Mouse (Mus musculus): ENCODE results near the gene Clic4. TPM values are rescaled to one million over a fixed set of nuclear protein-coding genes. Genes with fewer than 3 reads are reported as not detected.
A peak's percentile ranks its signal among the peaks of the same experiment; 100 is the strongest.
"Not testable (repeated sequence)": the region's sequence is repeated elsewhere in the genome, so short reads cannot be mapped to it uniquely, and the experiment has no call there.

Gene Clic4
- polyA plus RNA-seq, 1 experiment, result 34.8 TPM

- Histone ChIP-seq H3K4me1 (ENCODE audit: control insufficient read depth, insufficient read depth, low read length) (no peaks in the 10 kb centered on the region; the same call in 1 of the 2 replicates), H3K27ac (ENCODE audit: control insufficient read depth, insufficient read depth, low read depth, low read length, poor library complexity) (no peak overlapping the region), H3K4me3 (replicated peaks; ENCODE audit: control insufficient read depth, low read depth, low read length) (no peak overlapping the region)
- 35% methylated on average over 8 of the region's 8 CpGs for WGBS
- TF ChIP-seq POLR2A (IDR thresholded peaks at IDR 0.05; ENCODE audit: borderline replicate concordance, control insufficient read depth, low read depth, low read length) (no peak), CTCF (IDR thresholded peaks at IDR 0.05; ENCODE audit: control insufficient read depth, insufficient read depth, low read length) (no peak)
Measured at GRCm38 (mm10) chr4:135197857-135198256, 74.8 kb downstream of the Clic4 start.

- 28% methylated on average over 5 of the region's 5 CpGs for WGBS
- H3K27ac ChIP-seq (ENCODE audit: control insufficient read depth, insufficient read depth, low read depth, low read length, poor library complexity), result no peak overlapping the region; the same call in 1 of the 2 replicates
- TF ChIP-seq CTCF (IDR thresholded peaks at IDR 0.05; ENCODE audit: control insufficient read depth, insufficient read depth, low read length) (no peak), POLR2A (IDR thresholded peaks at IDR 0.05; ENCODE audit: borderline replicate concordance, control insufficient read depth, low read depth, low read length) (no peak)
- H3K4me3 ChIP-seq (replicated peaks; ENCODE audit: control insufficient read depth, low read depth, low read length), result no peak overlapping the region
- no peaks in the 10 kb centered on the region; the same call in 1 of the 2 replicates for H3K4me1 ChIP-seq (ENCODE audit: control insufficient read depth, insufficient read depth, low read length)
Measured at GRCm38 (mm10) chr4:135192841-135193240, 79.8 kb downstream of the Clic4 start.

DNA sequence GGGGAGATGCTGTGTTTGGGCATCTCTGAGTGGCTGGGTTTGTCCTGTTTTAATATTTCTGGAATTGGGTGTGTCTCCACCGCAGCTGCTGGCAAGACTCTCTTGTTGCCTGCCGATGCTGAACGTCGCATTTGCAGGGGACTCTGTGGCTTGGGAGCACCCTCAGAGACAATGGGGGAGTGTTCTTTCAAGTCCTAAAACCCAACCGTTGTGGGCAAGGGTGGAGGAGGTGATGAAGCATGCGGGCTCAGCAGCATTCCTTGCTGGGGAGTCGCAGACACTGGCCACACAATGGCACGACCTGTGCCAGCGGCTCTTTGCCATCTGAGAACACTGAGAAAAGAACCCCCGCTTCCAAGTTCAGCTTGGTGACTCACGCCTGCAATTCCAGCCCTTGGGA is 81.0 kb downstream of the Clic4 start:
- Histone ChIP-seq H3K4me3 (replicated peaks; ENCODE audit: control insufficient read depth, low read depth, low read length) (no peak overlapping the region), H3K4me1 (ENCODE audit: control insufficient read depth, insufficient read depth, low read length) (no peaks in the 10 kb centered on the region), H3K27ac (ENCODE audit: control insufficient read depth, insufficient read depth, low read depth, low read length, poor library complexity) (no peak overlapping the region)
- WGBS, result 76% methylated on average over 11 of the region's 11 CpGs
- TF ChIP-seq POLR2A (IDR thresholded peaks at IDR 0.05; ENCODE audit: borderline replicate concordance, control insufficient read depth, low read depth, low read length) (no peak), CTCF (IDR thresholded peaks at IDR 0.05; ENCODE audit: control insufficient read depth, insufficient read depth, low read length) (no peak)

GRCm38 (mm10) chr4:135191185-135191584 is 81.4 kb downstream of the Clic4 start:
- WGBS, result 59% methylated on average over 1 of the region's 1 CpGs

GRCm38 (mm10) chr4:135190364-135190763 is 82.2 kb downstream of the Clic4 start:
- Histone ChIP-seq H3K27ac (ENCODE audit: control insufficient read depth, insufficient read depth, low read depth, low read length, poor library complexity) (no peak overlapping the region), H3K4me3 (replicated peaks; ENCODE audit: control insufficient read depth, low read depth, low read length) (no peak overlapping the region), H3K4me1 (ENCODE audit: control insufficient read depth, insufficient read depth, low read length) (no peaks in the 10 kb centered on the region)
- 98% methylated on average over 1 of the region's 1 CpGs for WGBS
- no peak for TF ChIP-seq POLR2A (IDR thresholded peaks at IDR 0.05; ENCODE audit: borderline replicate concordance, control insufficient read depth, low read depth, low read length)
- no peak for TF ChIP-seq CTCF (IDR thresholded peaks at IDR 0.05; ENCODE audit: control insufficient read depth, insufficient read depth, low read length)

More at GRCm38 (mm10) chr4:135191185-135191584, 81.4 kb downstream of the Clic4 start:
- Histone ChIP-seq H3K4me1 (ENCODE audit: control insufficient read depth, insufficient read depth, low read length) (no peaks in the 10 kb centered on the region), H3K27ac (ENCODE audit: control insufficient read depth, insufficient read depth, low read depth, low read length, poor library complexity) (no peak overlapping the region), H3K4me3 (replicated peaks; ENCODE audit: control insufficient read depth, low read depth, low read length) (no peak overlapping the region)
- TF ChIP-seq CTCF (IDR thresholded peaks at IDR 0.05; ENCODE audit: control insufficient read depth, insufficient read depth, low read length), result no peak
- no peak for TF ChIP-seq POLR2A (IDR thresholded peaks at IDR 0.05; ENCODE audit: borderline replicate concordance, control insufficient read depth, low read depth, low read length)

DNA sequence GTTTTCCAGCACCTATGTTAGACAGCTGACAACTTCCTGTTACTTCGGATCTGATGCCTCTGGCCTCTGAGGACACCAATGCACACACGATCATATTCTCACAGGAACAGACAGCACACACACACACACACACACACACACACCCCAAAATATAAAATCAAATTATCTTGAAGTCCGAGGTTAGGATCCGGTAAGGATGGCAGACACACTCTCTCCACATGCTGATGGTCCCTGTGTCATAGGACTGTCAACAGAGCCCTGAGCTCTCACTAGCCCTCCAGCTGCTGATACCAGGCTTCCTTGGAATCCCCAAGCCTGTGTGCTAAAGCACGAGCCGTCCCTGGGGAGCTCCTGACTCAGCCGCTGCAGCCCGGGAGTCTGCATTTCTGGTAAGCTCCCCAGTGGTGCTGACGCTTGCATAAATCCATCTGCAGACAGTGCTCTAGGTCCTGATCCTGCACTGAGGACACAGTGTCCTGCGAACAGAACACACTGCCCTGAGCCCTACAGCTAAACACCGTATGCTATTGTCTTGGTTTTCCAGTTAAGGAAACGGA is 83.1 kb downstream of the Clic4 start:
- no peak overlapping the region for H3K27ac ChIP-seq (ENCODE audit: control insufficient read depth, insufficient read depth, low read depth, low read length, poor library complexity)
- no peaks in the 10 kb centered on the region for H3K4me1 ChIP-seq (ENCODE audit: control insufficient read depth, insufficient read depth, low read length)
- 75% methylated on average over 12 of the region's 12 CpGs for whole genome bisulfite sequencing
- TF ChIP-seq POLR2A (IDR thresholded peaks at IDR 0.05; ENCODE audit: borderline replicate concordance, control insufficient read depth, low read depth, low read length), result no peak
- TF ChIP-seq CTCF (IDR thresholded peaks at IDR 0.05; ENCODE audit: control insufficient read depth, insufficient read depth, low read length), result no peak
- H3K4me3 ChIP-seq (replicated peaks; ENCODE audit: control insufficient read depth, low read depth, low read length), result no peak overlapping the region

- H3K4me1 ChIP-seq (ENCODE audit: control insufficient read depth, insufficient read depth, low read length); H3K4me3 ChIP-seq (replicated peaks; ENCODE audit: control insufficient read depth, low read depth, low read length); H3K27ac ChIP-seq (ENCODE audit: control insufficient read depth, insufficient read depth, low read depth, low read length, poor library complexity): not testable (repeated sequence)
- whole genome bisulfite sequencing, result 90% methylated on average over 8 of the region's 13 CpGs
Measured at GRCm38 (mm10) chr4:135184277-135184676, 88.3 kb downstream of the Clic4 start.

DNA sequence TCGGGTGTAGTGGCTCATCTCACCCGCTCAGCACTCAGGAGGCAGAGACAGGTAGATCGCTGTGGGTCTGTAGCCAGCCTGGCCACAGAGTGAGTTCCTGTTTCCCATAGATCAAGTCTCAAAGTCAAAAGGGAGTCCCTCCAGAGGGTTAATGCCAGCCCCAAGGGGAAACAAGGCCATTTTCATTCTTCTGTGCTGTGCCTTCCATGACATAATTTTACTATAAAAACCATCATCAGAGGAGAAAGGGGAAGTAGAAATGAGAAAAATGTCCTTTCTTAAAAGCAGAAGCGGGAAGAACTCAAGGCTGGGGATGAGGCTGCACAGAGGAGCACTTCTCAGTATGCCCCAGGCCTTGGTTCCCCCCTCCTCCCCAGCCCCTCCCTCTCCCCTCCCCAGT is 90.8 kb downstream of the Clic4 start:
- Histone ChIP-seq H3K4me1 (ENCODE audit: control insufficient read depth, insufficient read depth, low read length) (no peaks in the 10 kb centered on the region; the same call in 1 of the 2 replicates), H3K27ac (ENCODE audit: control insufficient read depth, insufficient read depth, low read depth, low read length, poor library complexity) (peak overlapping the region; percentile 45; the same call in 1 of the 2 replicates), H3K4me3 (replicated peaks; ENCODE audit: control insufficient read depth, low read depth, low read length) (no peak overlapping the region)
- TF ChIP-seq CTCF (IDR thresholded peaks at IDR 0.05; ENCODE audit: control insufficient read depth, insufficient read depth, low read length) (no peak), POLR2A (IDR thresholded peaks at IDR 0.05; ENCODE audit: borderline replicate concordance, control insufficient read depth, low read depth, low read length) (no peak)
- WGBS, result 15% methylated on average over 4 of the region's 4 CpGs

GRCm38 (mm10) chr4:135179077-135179481 is 93.5 kb downstream of the Clic4 start:
- TF ChIP-seq CTCF (IDR thresholded peaks at IDR 0.05; ENCODE audit: control insufficient read depth, insufficient read depth, low read length) (peak; percentile 54), POLR2A (IDR thresholded peaks at IDR 0.05; ENCODE audit: borderline replicate concordance, control insufficient read depth, low read depth, low read length) (no peak)
- no peaks in the 10 kb centered on the region; the same call in 1 of the 2 replicates for H3K4me1 ChIP-seq (ENCODE audit: control insufficient read depth, insufficient read depth, low read length)
- H3K4me3 ChIP-seq (replicated peaks; ENCODE audit: control insufficient read depth, low read depth, low read length), result no peak overlapping the region
- WGBS, result 11% methylated on average over 5 of the region's 5 CpGs
- H3K27ac ChIP-seq (ENCODE audit: control insufficient read depth, insufficient read depth, low read depth, low read length, poor library complexity), result peak overlapping the region; percentile 25
